ENCODE assay signal across 32 mouse cellular contexts in genomic region chr3:119042611-119043010, GRCm38 (mm10).
DNase-seq lines count a peak whose midpoint lies in the region; ATAC-seq lines count a peak whose summit lies in the region.
"Had no signal": no experiment of that assay in that cellular context is flagged by ENCODE, and none has a peak within 500 bp of the region (broad histone marks: within the 10 kb centered on the region; RNA-seq: fewer than 3 reads in every experiment).

No protein-coding gene starts in this region.

- no peaks in the 10 kb centered on the region for H3K27me3 ChIP-seq in kidney, embryonic 16.5 days (ENCODE audit: insufficient read depth, low read length)
- H3K27me3 ChIP-seq: CH12.LX; embryonic facial prominence, embryonic 13.5 days; forebrain, embryonic 13.5 days; heart, embryonic 12.5 days; heart, embryonic 15.5 days; hindbrain, embryonic 13.5 days had no signal

- H3K9me3 ChIP-seq in kidney, embryonic 16.5 days (ENCODE audit: low read length): no peaks in the 10 kb centered on the region
- H3K9me3 ChIP-seq: embryonic facial prominence, embryonic 10.5 days; embryonic facial prominence, embryonic 13.5 days; forebrain, embryonic 10.5 days; forebrain, embryonic 13.5 days; G1E; heart, embryonic 12.5 days; heart, embryonic 15.5 days; hindbrain, embryonic 10.5 days; hindbrain, embryonic 13.5 days had no signal

- DNase-seq in kidney, adult 11 months: peak; percentile 24
- peak; percentile 37 to 62 for DNase-seq in kidney, adult 8-10 months
- DNase-seq in kidney, postnatal 4 days: no peak
- DNase-seq in kidney, postnatal 10 days: peak; percentile 17
- peak; percentile 52 to 68 for DNase-seq in kidney, postnatal 36 days
- DNase-seq in retina, embryonic 14.5 days (ENCODE audit: low spot score): no peak
- DNase-seq: adrenal gland, postnatal 14 days; B cell, adult 2 months; cerebellum, adult 11-12 months; cerebellum, adult 8-10 months; cerebellum, postnatal 10 days; cerebellum, postnatal 36 days; embryo, embryonic 11 days; gastrocnemius, adult 2 months; gastrocnemius, postnatal 14 days; heart, adult 11 months; heart, postnatal 10 days; heart, postnatal 36 days had no signal

- no peak for ATAC-seq in kidney, embryonic 16.5 days (ENCODE audit: low FRiP score, low TSS enrichment)
- ATAC-seq: forebrain, embryonic 13.5 days; forebrain, embryonic 16.5 days; hindbrain, embryonic 16.5 days; Patski had no signal

- no peak overlapping the region for H3K9ac ChIP-seq in kidney, embryonic 16.5 days (replicated peaks; ENCODE audit: low read length)
- H3K9ac ChIP-seq: embryonic facial prominence, embryonic 13.5 days; forebrain, embryonic 13.5 days; heart, embryonic 12.5 days; heart, embryonic 15.5 days; hindbrain, embryonic 13.5 days had no signal

- no peaks in the 10 kb centered on the region for H3K36me3 ChIP-seq in kidney, embryonic 16.5 days (ENCODE audit: insufficient read depth, low read length)
- H3K36me3 ChIP-seq: embryonic facial prominence, embryonic 10.5 days; embryonic facial prominence, embryonic 13.5 days; forebrain, embryonic 10.5 days; G1E; heart, embryonic 12.5 days; heart, embryonic 15.5 days; hindbrain, embryonic 10.5 days; hindbrain, embryonic 13.5 days had no signal

- no peak overlapping the region for H3K4me3 ChIP-seq in kidney, embryonic 16.5 days (ENCODE audit: low read length)
- H3K4me3 ChIP-seq: embryonic facial prominence, embryonic 10.5 days; embryonic facial prominence, embryonic 13.5 days; forebrain, embryonic 10.5 days; forebrain, embryonic 13.5 days; gastrocnemius, adult 2 months; heart, embryonic 12.5 days; heart, embryonic 15.5 days; hindbrain, embryonic 10.5 days; hindbrain, embryonic 13.5 days had no signal

- WGBS in kidney, embryonic 16.5 days: 79% methylated on average over 1 of the region's 1 CpGs

- H3K27ac ChIP-seq in kidney, embryonic 16.5 days (ENCODE audit: low read length): no peak overlapping the region
- H3K27ac ChIP-seq: embryonic facial prominence, embryonic 10.5 days; embryonic facial prominence, embryonic 13.5 days; forebrain, embryonic 10.5 days; forebrain, embryonic 13.5 days; gastrocnemius, adult 2 months; heart, embryonic 15.5 days; hindbrain, embryonic 10.5 days; hindbrain, embryonic 13.5 days had no signal

- no peak overlapping the region for H3K4me2 ChIP-seq in kidney, embryonic 16.5 days (replicated peaks; ENCODE audit: low read depth, low read length)
- H3K4me2 ChIP-seq: embryonic facial prominence, embryonic 13.5 days; forebrain, embryonic 13.5 days; heart, embryonic 12.5 days; heart, embryonic 15.5 days; hindbrain, embryonic 13.5 days had no signal

- H3K4me1 ChIP-seq in kidney, embryonic 16.5 days (ENCODE audit: insufficient read depth, low read length): no peaks in the 10 kb centered on the region
- H3K4me1 ChIP-seq: embryonic facial prominence, embryonic 10.5 days; embryonic facial prominence, embryonic 13.5 days; heart, embryonic 12.5 days; heart, embryonic 15.5 days; hindbrain, embryonic 10.5 days; hindbrain, embryonic 13.5 days had no signal

Comparison
In these comparisons a context has a peak if more than half of its experiments do, and no peak if none do; other contexts are left out.
1. DNase-seq: peak in kidney, adult 11 months (single experiment), kidney, adult 8-10 months (2 of 2), kidney, postnatal 10 days (single experiment) and kidney, postnatal 36 days (2 of 2); none in kidney, postnatal 4 days (0 of 2) and retina, embryonic 14.5 days (single experiment).